Mouse (Mus musculus): Measurements from ENCODE around the gene Zfpl1.

DNA sequence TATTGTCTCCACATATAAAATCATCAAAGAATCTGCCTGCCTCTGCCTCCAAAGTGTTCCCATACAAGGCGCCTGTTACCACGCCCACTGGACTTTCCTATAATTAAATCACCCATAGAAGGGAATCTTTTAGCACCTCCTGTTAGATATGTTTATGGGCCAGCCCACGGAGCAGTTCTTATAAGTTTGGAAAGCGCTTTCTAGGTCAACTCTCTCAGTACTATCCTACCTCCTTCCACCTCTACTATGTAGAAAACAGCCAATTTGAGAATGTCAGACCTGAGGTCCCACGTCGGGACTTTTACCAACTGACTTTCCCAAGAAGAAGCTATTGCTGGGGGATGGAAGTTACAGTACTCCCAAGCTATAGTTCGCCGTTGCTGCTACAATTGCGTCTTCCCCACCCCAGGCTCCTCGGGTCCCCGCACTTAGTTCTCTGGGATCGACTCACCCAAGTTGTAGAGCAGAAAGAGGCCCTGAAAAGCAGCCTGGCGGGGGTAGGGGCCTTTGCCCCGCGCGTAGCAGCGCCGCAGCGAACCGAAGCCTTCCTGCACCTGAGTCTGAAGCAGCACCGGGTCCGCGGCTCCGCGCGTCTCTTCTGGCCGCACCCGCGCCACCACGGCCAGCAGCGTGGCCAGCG, 32.7 kb upstream of the Zfpl1 start:
- TF ChIP-seq POLR2A (IDR thresholded peaks at IDR 0.05; ENCODE audit: borderline replicate concordance, control insufficient read depth, low read depth, low read length) (no peak), CTCF (IDR thresholded peaks at IDR 0.05; ENCODE audit: control insufficient read depth, insufficient read depth, low read length) (no peak)

All from bone marrow, adult 2 months (tissue).